8 mouse cellular contexts compared by ENCODE assay signal in genomic region chr8:126909371-126909802, GRCm38 (mm10). TPM values are rescaled to one million over a fixed set of nuclear protein-coding genes. Genes with fewer than 3 reads are reported as not detected.
DNase-seq lines count a peak whose midpoint lies in the region; ATAC-seq lines count a peak whose summit lies in the region.
"Had no signal": no experiment of that assay in that cellular context is flagged by ENCODE, and none has a peak within 500 bp of the region (broad histone marks: within the 10 kb centered on the region; RNA-seq: fewer than 3 reads in every experiment).

No protein-coding gene starts in this region.

- H3K9ac ChIP-seq in heart, embryonic 15.5 days: no peak overlapping the region
- no peak overlapping the region for H3K9ac ChIP-seq in lung, embryonic 15.5 days
- H3K9ac ChIP-seq in forebrain, embryonic 12.5 days: no peak overlapping the region

- ATAC-seq in heart, embryonic 15.5 days (replicated peaks; ENCODE audit: insufficient number of reproducible peaks, insufficient read depth, low FRiP score, low read depth): 0 out of 2 replicates have a peak, but pooled peaks have one; percentile 11
- no peak for ATAC-seq in lung, embryonic 15.5 days (ENCODE audit: borderline replicate concordance, extremely low read depth, low FRiP score, low TSS enrichment)
- no peak for ATAC-seq in forebrain, embryonic 12.5 days (ENCODE audit: low FRiP score)

- H3K9me3 ChIP-seq in heart, embryonic 15.5 days (replicated peaks): no peaks in the 10 kb centered on the region
- H3K9me3 ChIP-seq in lung, embryonic 15.5 days: no peaks in the 10 kb centered on the region
- H3K9me3 ChIP-seq in forebrain, embryonic 12.5 days: no peaks in the 10 kb centered on the region

- peak; percentile 28 for DNase-seq in NIH3T3 (ENCODE audit: low read depth)
- peak; percentile 59 for DNase-seq in adrenal gland, adult 8-10 months
- DNase-seq in frontal cortex, postnatal 10 days (ENCODE audit: low spot score in 2 of 2): no peak
- no peak for DNase-seq in thymus, postnatal 0 days (ENCODE audit: low spot score)
- DNase-seq: embryo, embryonic 11 days had no signal

- H3K27ac ChIP-seq in heart, embryonic 15.5 days: no peak overlapping the region
- H3K27ac ChIP-seq in lung, embryonic 15.5 days: 0 out of 2 replicates have a peak overlapping the region, but pooled peaks have one; percentile 10
- no peak overlapping the region for H3K27ac ChIP-seq in forebrain, embryonic 12.5 days

- H3K4me3 ChIP-seq in heart, embryonic 15.5 days: no peak overlapping the region
- H3K4me3 ChIP-seq in lung, embryonic 15.5 days: no peak overlapping the region
- H3K4me3 ChIP-seq in forebrain, embryonic 12.5 days (replicated peaks): no peak overlapping the region

- H3K27me3 ChIP-seq in heart, embryonic 15.5 days: no peaks in the 10 kb centered on the region
- H3K27me3 ChIP-seq in lung, embryonic 15.5 days: no peaks in the 10 kb centered on the region
- H3K27me3 ChIP-seq in forebrain, embryonic 12.5 days: no peaks in the 10 kb centered on the region

- no peaks in the 10 kb centered on the region for H3K36me3 ChIP-seq in heart, embryonic 15.5 days
- H3K36me3 ChIP-seq in lung, embryonic 15.5 days: no peaks in the 10 kb centered on the region
- no peaks in the 10 kb centered on the region for H3K36me3 ChIP-seq in forebrain, embryonic 12.5 days (replicated peaks)

- 49% methylated on average over 10 of the region's 10 CpGs for WGBS in heart, embryonic 15.5 days
- 40% methylated on average over 10 of the region's 10 CpGs for WGBS in lung, embryonic 15.5 days
- WGBS in forebrain, embryonic 12.5 days: 83% methylated on average over 10 of the region's 10 CpGs

- H3K4me2 ChIP-seq in heart, embryonic 15.5 days: no peak overlapping the region
- no peak overlapping the region for H3K4me2 ChIP-seq in lung, embryonic 15.5 days
- H3K4me2 ChIP-seq in forebrain, embryonic 12.5 days: no peak overlapping the region

- H3K4me1 ChIP-seq in heart, embryonic 15.5 days (replicated peaks): peaks cover 24% of the 10 kb centered on the region
- H3K4me1 ChIP-seq in lung, embryonic 15.5 days: peaks cover 25% of the 10 kb centered on the region
- H3K4me1 ChIP-seq in forebrain, embryonic 12.5 days: peaks cover 9% of the 10 kb centered on the region

RNA-seq across cellular contexts. Expression of gene Tomm20, which starts 36.3 kb away (rescaled TPM):
- 100 to 1,000 TPM; 133 to 185 (median 152) TPM for total RNA-seq in adrenal gland, adult 8-10 months (2022)
- 183 TPM in 2 replicates for polyA plus RNA-seq in heart, embryonic 15.5 days (2015; fragmentation: Nextera tagmentation; extraction: Ambion mirVana)
- polyA plus RNA-seq in lung, embryonic 15.5 days (2015; fragmentation: Nextera tagmentation; extraction: Ambion mirVana): 208 TPM in 2 replicates
- polyA plus RNA-seq in forebrain, embryonic 12.5 days (2016; fragmentation: Nextera tagmentation; extraction: Ambion mirVana): 194 and 201 TPM in 2 replicates
- polyA plus RNA-seq in thymus, postnatal 0 days (2015; fragmentation: Nextera tagmentation; extraction: Ambion mirVana): 327 and 329 TPM in 2 replicates

Comparison
In these comparisons a context has a peak if more than half of its experiments do, and no peak if none do; other contexts are left out.
1. DNase-seq: peak in NIH3T3 (single experiment) and adrenal gland, adult 8-10 months (single experiment); none in frontal cortex, postnatal 10 days (0 of 2) and thymus, postnatal 0 days (single experiment).